Mouse (Mus musculus): ENCODE results near the gene Pip5k1b. TPM values are rescaled to one million over a fixed set of nuclear protein-coding genes. Genes with fewer than 3 reads are reported as not detected.

Gene Pip5k1b
- polyA plus RNA-seq, 1 experiment from 2014 or later: 4.4 TPM

GRCm38 (mm10) chr19:24266046-24266830, 289.4 kb downstream of the Pip5k1b start:
- no peaks in the 10 kb centered on the region for H3K27me3 ChIP-seq (ENCODE audit: insufficient read depth, low read length)
- ATAC-seq: peak; percentile 85
- peaks cover 10% of the 10 kb centered on the region for H3K36me3 ChIP-seq (replicated peaks; ENCODE audit: insufficient read depth, low read length)
- TF ChIP-seq EP300 (IDR thresholded peaks at IDR 0.05; ENCODE audit: low read depth) (no peak), CTCF (IDR thresholded peaks at IDR 0.05; ENCODE audit: low read depth) (peak; percentile 39)
- 0 out of 2 replicates have a peak overlapping the region, but pooled peaks have one; percentile 17 for H3K9ac ChIP-seq (replicated peaks)
- H3K4me2 ChIP-seq (ENCODE audit: low read depth, low read length): no peak overlapping the region; the same call in 1 of the 2 replicates
- DNase-seq: peak; percentile 56
- H3K27ac ChIP-seq (ENCODE audit: low read depth): peak overlapping the region; percentile 94
- peaks cover 16% of the 10 kb centered on the region for H3K4me1 ChIP-seq (ENCODE audit: insufficient read depth)
- no peaks in the 10 kb centered on the region for H3K9me3 ChIP-seq (ENCODE audit: low read length)
- WGBS (ENCODE audit: insufficient replicate concordance): 66% methylated on average over 7 of the region's 7 CpGs
- no peak overlapping the region for H3K4me3 ChIP-seq (ENCODE audit: low read depth, low read length)

DNA sequence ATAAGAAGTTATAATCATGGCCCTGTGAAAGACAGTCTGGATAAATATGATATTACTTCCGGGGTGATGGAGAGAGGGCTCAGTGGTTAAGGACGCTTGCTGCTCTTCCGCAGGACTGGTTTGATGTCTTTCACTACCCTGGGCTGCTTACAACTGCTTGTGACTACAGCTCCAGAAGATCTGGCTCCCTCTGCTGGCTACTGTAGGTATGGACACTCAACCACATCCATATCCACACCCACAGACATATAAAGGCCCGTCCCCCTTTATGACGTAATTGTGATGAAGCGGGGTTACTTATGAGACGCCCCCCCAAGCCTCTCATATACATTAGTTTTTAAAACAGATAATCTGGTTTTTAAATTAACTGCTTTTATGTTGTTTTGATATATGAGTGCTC, 290.7 kb downstream of the Pip5k1b start:
- 39% methylated on average over 7 of the region's 7 CpGs for WGBS (ENCODE audit: insufficient replicate concordance)
- ATAC-seq: peak; percentile 81
- DNase-seq: peak; percentile 86
- H3K27ac ChIP-seq (ENCODE audit: low read depth): 0 out of 2 replicates have a peak overlapping the region, but pooled peaks have one; percentile 94
- no peak overlapping the region for H3K9ac ChIP-seq (replicated peaks)
- H3K27me3 ChIP-seq (ENCODE audit: insufficient read depth, low read length): no peaks in the 10 kb centered on the region
- H3K4me2 ChIP-seq (ENCODE audit: low read depth, low read length): no peak overlapping the region
- H3K4me1 ChIP-seq (ENCODE audit: insufficient read depth): peaks cover 5% of the 10 kb centered on the region
- peaks cover 10% of the 10 kb centered on the region for H3K36me3 ChIP-seq (replicated peaks; ENCODE audit: insufficient read depth, low read length)
- no peak overlapping the region for H3K4me3 ChIP-seq (ENCODE audit: low read depth, low read length)
- TF ChIP-seq CTCF (IDR thresholded peaks at IDR 0.05; ENCODE audit: low read depth): peak; percentile 90
- no peak for TF ChIP-seq EP300 (IDR thresholded peaks at IDR 0.05; ENCODE audit: low read depth)
- no peaks in the 10 kb centered on the region for H3K9me3 ChIP-seq (ENCODE audit: low read length)

DNA sequence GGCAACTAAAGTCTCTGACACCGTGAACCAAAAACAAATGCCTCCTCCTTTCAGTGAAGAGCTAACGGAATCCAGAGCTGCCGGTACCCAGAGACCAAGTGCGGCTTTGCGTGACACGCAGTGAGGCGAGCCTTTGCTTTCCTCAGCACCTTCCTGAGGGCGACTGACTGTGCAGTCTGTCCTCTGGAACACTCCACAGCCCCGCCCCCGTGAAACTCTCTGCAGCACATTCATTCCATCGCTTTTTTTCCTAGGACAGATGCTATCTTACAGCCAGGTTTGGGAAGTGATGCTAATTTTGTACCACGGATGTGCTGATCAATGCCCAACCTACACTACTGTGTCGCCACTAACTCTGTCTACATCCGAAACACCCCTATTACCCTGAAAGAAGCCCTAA, 292.9 kb downstream of the Pip5k1b start:
- no peak overlapping the region for H3K4me3 ChIP-seq (ENCODE audit: low read depth, low read length)
- H3K9me3 ChIP-seq (ENCODE audit: low read length): no peaks in the 10 kb centered on the region
- H3K4me1 ChIP-seq (ENCODE audit: insufficient read depth): peaks cover 3% of the 10 kb centered on the region; the same call in 1 of the 2 replicates
- ATAC-seq (no peak), DNase-seq (no peak)
- H3K9ac ChIP-seq (replicated peaks): no peak overlapping the region
- TF ChIP-seq CTCF (IDR thresholded peaks at IDR 0.05; ENCODE audit: low read depth): no peak
- TF ChIP-seq EP300 (IDR thresholded peaks at IDR 0.05; ENCODE audit: low read depth): no peak
- no peak overlapping the region for H3K4me2 ChIP-seq (ENCODE audit: low read depth, low read length)
- H3K36me3 ChIP-seq (replicated peaks; ENCODE audit: insufficient read depth, low read length): peaks cover 10% of the 10 kb centered on the region
- no peak overlapping the region for H3K27ac ChIP-seq (ENCODE audit: low read depth)
- 87% methylated on average over 14 of the region's 14 CpGs for WGBS (ENCODE audit: insufficient replicate concordance)
- no peaks in the 10 kb centered on the region for H3K27me3 ChIP-seq (ENCODE audit: insufficient read depth, low read length)

DNA sequence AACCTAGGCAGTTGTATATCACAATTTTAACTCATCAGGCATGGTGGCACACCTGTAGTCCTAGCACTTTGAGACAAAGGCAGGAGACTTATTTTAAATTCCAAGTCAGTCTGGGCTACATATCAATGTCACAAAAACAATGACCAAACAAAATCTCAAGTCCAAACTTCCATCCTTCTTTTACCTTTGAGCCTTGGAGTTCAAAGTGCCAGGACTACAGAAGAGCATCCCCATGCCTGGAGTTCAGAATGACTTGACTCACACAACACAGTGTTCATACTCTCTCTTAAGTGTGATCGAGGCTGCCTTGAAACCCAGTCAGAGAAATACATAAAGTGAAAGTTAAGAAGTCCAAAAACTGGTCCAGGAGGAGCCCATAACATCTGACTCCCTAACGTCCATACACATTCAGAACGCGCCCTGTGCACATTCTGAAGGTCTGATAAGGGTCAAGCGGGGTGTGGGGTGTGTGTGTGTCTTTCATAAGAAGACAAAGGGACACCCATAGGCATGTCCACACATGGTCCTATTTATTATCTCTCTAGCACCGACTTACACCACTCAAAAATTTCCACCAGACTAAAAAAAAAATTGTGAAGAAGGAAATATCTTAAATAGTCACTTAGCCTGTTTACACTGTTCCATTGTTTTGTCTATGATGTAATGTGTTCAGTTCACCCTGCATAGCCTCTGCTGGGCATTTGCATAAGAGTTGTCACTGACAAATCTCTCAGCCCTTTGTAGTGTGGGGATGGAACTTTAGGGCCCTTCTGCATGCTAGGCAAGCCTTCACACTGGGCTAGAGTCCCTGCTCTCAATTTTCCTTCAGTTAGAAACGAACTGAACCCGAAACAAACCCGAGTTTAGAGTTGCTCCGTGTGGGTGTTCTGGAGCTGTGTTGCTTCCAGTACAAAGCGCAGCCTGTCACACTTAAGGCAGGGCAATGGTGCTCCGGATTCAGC, 296.0 kb downstream of the Pip5k1b start:
- Histone ChIP-seq H3K9ac (replicated peaks) (no peak overlapping the region), H3K9me3 (ENCODE audit: low read length) (no peaks in the 10 kb centered on the region), H3K4me1 (ENCODE audit: insufficient read depth) (no peaks in the 10 kb centered on the region), H3K4me2 (ENCODE audit: low read depth, low read length) (no peak overlapping the region), H3K27ac (ENCODE audit: low read depth) (no peak overlapping the region), H3K4me3 (ENCODE audit: low read depth, low read length) (no peak overlapping the region), H3K27me3 (ENCODE audit: insufficient read depth, low read length) (no peaks in the 10 kb centered on the region), H3K36me3 (replicated peaks; ENCODE audit: insufficient read depth, low read length) (peaks cover 10% of the 10 kb centered on the region)
- TF ChIP-seq EP300 (IDR thresholded peaks at IDR 0.05; ENCODE audit: low read depth) (no peak), CTCF (IDR thresholded peaks at IDR 0.05; ENCODE audit: low read depth) (no peak)
- 73% methylated on average over 12 of the region's 12 CpGs for WGBS (ENCODE audit: insufficient replicate concordance)
- DNase-seq (no peak), ATAC-seq (no peak)

DNA sequence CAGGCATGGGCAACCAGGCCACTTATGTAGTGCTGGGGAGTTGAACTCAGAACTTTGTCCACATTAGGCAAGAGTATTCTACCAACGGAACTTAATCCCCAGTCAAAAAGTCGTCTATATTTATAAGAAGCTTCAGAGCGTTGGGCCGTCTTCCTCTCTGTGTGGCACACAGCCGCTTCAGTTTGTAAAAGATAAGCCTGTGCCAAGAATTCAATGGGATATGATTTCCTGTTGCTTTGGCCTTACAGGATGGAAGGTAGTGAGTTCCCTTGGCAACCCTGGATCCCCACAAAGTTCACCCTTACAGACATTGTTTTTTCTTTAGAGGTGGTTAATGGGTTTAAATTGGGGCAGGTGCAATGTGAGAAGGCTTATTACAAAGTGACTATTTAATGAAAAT, 297.3 kb downstream of the Pip5k1b start:
- Histone ChIP-seq H3K4me1 (ENCODE audit: insufficient read depth) (no peaks in the 10 kb centered on the region), H3K27me3 (ENCODE audit: insufficient read depth, low read length) (no peaks in the 10 kb centered on the region), H3K27ac (ENCODE audit: low read depth) (no peak overlapping the region), H3K9ac (replicated peaks) (no peak overlapping the region), H3K36me3 (replicated peaks; ENCODE audit: insufficient read depth, low read length) (peaks cover 3% of the 10 kb centered on the region; the same call in 1 of the 2 replicates), H3K4me2 (ENCODE audit: low read depth, low read length) (no peak overlapping the region), H3K9me3 (ENCODE audit: low read length) (no peaks in the 10 kb centered on the region), H3K4me3 (ENCODE audit: low read depth, low read length) (no peak overlapping the region)
- TF ChIP-seq CTCF (IDR thresholded peaks at IDR 0.05; ENCODE audit: low read depth) (no peak), EP300 (IDR thresholded peaks at IDR 0.05; ENCODE audit: low read depth) (no peak)
- ATAC-seq (no peak), DNase-seq (no peak)
- WGBS (ENCODE audit: insufficient replicate concordance): 68% methylated on average over 5 of the region's 5 CpGs

DNA sequence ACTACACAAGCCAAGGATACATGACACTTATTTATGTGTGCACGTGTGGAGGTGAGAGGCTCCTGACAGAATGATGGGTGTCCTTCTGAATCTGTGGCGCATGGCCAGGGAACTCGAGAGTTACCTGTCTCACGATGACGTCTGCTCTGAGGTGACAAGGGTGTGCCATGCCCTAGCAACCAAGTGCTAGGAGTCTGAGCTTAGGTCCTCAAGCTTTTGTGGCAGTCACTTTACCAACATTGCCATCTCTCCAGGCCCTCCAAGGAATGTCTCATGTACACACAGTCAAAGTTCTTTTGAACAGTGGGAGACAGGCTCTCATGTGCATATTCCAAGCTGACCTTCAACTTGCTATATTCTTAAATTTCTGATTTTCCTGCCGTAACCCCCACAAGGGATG, 297.7 kb downstream of the Pip5k1b start:
- Histone ChIP-seq H3K27ac (ENCODE audit: low read depth) (no peak overlapping the region), H3K4me2 (ENCODE audit: low read depth, low read length) (no peak overlapping the region), H3K9me3 (ENCODE audit: low read length) (no peaks in the 10 kb centered on the region), H3K27me3 (ENCODE audit: insufficient read depth, low read length) (no peaks in the 10 kb centered on the region), H3K9ac (replicated peaks) (no peak overlapping the region), H3K36me3 (replicated peaks; ENCODE audit: insufficient read depth, low read length) (peaks cover 2% of the 10 kb centered on the region; the same call in 1 of the 2 replicates), H3K4me3 (ENCODE audit: low read depth, low read length) (no peak overlapping the region), H3K4me1 (ENCODE audit: insufficient read depth) (no peaks in the 10 kb centered on the region)
- WGBS (ENCODE audit: insufficient replicate concordance): 86% methylated on average over 6 of the region's 6 CpGs
- no peak for DNase-seq
- TF ChIP-seq CTCF (IDR thresholded peaks at IDR 0.05; ENCODE audit: low read depth): no peak
- TF ChIP-seq EP300 (IDR thresholded peaks at IDR 0.05; ENCODE audit: low read depth): no peak
- no peak for ATAC-seq
